Mouse (Mus musculus) ES-Bruce4 (cell line): Measurements from ENCODE around the gene Htra3.

Experiments
- CTCF ChIP-seq: IDR thresholded peaks from one replicate; pipeline ENCODE4 v1.8.1; 2011; ENCODE audit warnings: low read depth, low read length
- POLR2A ChIP-seq: IDR thresholded peaks from one replicate; pipeline ENCODE4 v1.8.1; 2011; ENCODE audit warnings: low read length; ENCODE audit not compliant: insufficient read depth

DNA sequence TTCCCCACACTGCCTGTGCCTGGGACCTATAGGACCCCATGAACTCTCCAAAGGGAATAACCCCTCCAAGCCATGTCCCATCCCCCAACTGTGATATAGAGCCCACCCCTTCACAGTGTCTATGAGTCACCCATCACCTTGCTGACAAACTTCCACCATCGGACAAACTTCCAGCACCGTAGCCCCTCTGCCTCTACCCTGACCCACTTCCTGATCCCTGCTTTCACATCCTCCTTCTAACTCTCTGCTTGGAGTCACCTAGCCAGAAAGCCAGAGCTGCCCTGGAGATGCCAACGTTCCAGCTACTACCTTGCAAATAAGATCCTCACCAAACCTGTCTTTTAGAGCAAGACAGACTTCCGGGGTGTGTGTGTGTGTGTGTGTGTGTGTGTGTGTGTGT, 14.1 kb upstream of the Htra3 start:
- no peak for TF ChIP-seq CTCF
- TF ChIP-seq POLR2A: no peak
